Mouse (Mus musculus) megakaryocyte-erythroid progenitor cell, adult 5 weeks (primary cell): ENCODE data around the gene C130026I21Rik. TPM values are rescaled to one million over a fixed set of nuclear protein-coding genes. Genes with fewer than 3 reads are reported as not detected.

Experiments
- polyA plus RNA-seq: library from polyadenylated mRNA; stranded (reverse); fragments of >175 nt; gene quantifications from 2 replicates; pipeline ENCODE4 v1.2.3, GENCODE M21; 2012

The C130026I21Rik gene
- 0.28 and 0.30 TPM in 2 replicates for polyA plus RNA-seq

DNA sequence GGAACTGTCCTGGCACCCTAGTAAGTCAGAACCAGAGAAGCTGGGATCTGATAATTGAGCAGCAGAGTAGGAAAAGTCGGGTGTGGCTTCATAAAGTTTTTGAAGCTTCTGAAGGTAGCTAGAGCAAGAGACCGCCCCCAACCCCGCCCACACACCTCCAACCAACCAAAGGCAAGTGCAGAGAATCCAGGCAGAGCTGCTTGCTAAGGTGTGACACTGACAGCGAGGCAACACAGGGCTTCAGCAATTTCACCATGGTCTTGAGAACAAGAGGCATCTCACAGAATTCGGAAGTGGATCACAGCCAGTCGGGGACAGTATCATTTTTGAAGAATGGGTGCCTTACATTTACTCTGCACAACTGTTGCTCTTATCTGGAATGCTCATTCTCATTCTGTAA lies at the start of gene C130026I21Rik:
Gene C130026I21Rik (minus strand): TSS at position 101 of the 400 bp plus-strand sequence.

DNA sequence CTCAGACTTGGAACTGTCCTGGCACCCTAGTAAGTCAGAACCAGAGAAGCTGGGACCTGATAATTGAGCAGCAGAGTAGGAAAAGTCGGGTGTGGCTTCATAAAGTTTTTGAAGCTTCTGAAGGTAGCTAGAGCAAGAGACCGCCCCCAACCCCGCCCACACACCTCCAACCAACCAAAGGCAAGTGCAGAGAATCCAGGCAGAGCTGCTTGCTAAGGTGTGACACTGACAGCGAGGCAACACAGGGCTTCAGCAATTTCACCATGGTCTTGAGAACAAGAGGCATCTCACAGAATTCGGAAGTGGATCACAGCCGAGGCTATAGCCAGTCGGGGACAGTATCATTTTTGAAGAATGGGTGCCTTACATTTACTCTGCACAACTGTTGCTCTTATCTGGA lies 160.6 kb downstream of the C130026I21Rik start, which contains the start of gene A530032D15Rik:
Gene A530032D15Rik (minus strand): TSS at position 101 of the 400 bp plus-strand sequence.

DNA sequence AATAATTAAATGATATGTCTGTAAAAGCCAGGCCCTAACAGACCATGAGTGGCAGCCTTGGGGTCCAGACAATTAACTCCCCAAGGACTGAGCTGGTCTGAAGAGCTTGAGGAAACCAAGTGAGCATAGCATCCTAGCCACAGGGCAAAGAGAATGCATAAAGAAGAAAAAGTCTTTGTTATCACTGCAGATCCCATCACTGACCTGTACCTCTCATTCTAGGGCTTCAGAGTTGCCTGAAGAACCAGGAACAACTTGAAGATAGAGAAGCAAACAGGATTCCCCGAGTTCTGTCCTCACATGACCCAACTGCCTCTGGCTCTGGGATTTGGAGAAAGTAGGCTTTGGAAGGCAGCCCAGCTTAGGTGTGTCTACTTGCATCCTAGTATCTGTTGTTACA lies 170.5 kb downstream of the C130026I21Rik start, which contains the start of gene Gm10553:
Gene Gm10553 (plus strand): TSS at position 301 of the 400 bp plus-strand sequence.

Other genes starting within 250 kb of the C130026I21Rik start
- gene Gm10553, start 170.4 kb downstream of the C130026I21Rik start, polyA plus RNA-seq, result not detected in 2 replicates
- 0.14 and 0.42 TPM in 2 replicates for gene A530032D15Rik, start 160.7 kb downstream of the C130026I21Rik start, polyA plus RNA-seq